Mouse (Mus musculus): ENCODE data around the gene Rilpl1.

The Rilpl1 gene

GRCm38 (mm10) chr5:124450641-124451340, 80.4 kb downstream of the Rilpl1 start:
- no peak for DNase-seq

- no peak for DNase-seq
These were observed 81.1 kb downstream of the Rilpl1 start for GRCm38 (mm10) chr5:124450051-124450450.

- no peak for DNase-seq
These were observed 81.7 kb downstream of the Rilpl1 start for GRCm38 (mm10) chr5:124449494-124449893.

GRCm38 (mm10) chr5:124446301-124446881, 84.8 kb downstream of the Rilpl1 start:
- peak; percentile 74 to 84 for DNase-seq

- peak; percentile 62 to 78 for DNase-seq
These were observed 85.4 kb downstream of the Rilpl1 start for GRCm38 (mm10) chr5:124445621-124446293.

GRCm38 (mm10) chr5:124444661-124445561, 86.3 kb downstream of the Rilpl1 start:
- peak; percentile 81 to 87 for DNase-seq

GRCm38 (mm10) chr5:124444208-124444607, 87.0 kb downstream of the Rilpl1 start:
- no peak for DNase-seq

Measured in kidney, postnatal 4 days (tissue).